Mouse (Mus musculus) layer of hippocampus, adult 2 months (tissue): ENCODE measurements around the gene Kank2. TPM values are rescaled to one million over a fixed set of nuclear protein-coding genes. Genes with fewer than 3 reads are reported as not detected.
A peak's percentile ranks its signal among the peaks of the same experiment; 100 is the strongest.
"Not testable (repeated sequence)": the region's sequence is repeated elsewhere in the genome, so short reads cannot be mapped to it uniquely, and the experiment has no call there.

Experiments used
- DNase-seq, 2 experiments: peaks; one replicate each; pipeline ENCODE4 v3.0.0; 2022; ENCODE audit warnings: low spot score in 2 of 2
- H3K27ac ChIP-seq: fragments of 200-600 bp; 2 replicates; pipeline ENCODE4 v1.8.1; 2022
- H3K4me3 ChIP-seq: fragments of 200-600 bp; 2 replicates; pipeline ENCODE4 v1.8.1; 2022; ENCODE audit warnings: mild to moderate bottlenecking
- CTCF ChIP-seq: fragments of 200-600 bp; conservative IDR thresholded peaks from 2 replicates; pipeline ENCODE4 v1.8.1; 2022; ENCODE audit warnings: antibody characterized with exemption, mild to moderate bottlenecking, moderate library complexity
- total RNA-seq, 2 experiments: library from RNA; stranded (reverse); gene quantifications; 2 replicates each; pipeline ENCODE4 v1.2.3; 2021

The Kank2 gene
- total RNA-seq, 2 experiments from 2014 or later, result 7.0 to 8.4 TPM

DNA sequence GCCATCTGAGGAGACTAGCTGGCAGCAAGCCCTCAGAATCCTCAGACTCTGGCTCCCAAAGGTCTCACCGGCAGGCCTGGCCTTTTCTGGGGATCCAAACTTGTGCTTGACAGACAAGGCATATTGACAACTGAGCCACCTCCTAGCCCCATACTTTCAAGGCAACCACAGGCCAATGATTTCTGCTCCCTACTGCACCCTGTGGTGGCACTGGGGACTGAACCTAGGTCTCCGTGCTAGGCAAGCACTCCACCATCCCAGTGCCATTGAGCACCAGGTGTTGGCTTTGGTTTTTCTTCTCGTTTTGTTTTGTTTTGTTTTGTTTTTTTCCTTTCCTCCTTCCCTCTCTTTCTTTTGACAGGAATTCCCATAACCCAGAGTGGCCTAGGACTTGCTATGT, 10.0 kb upstream of the Kank2 start:
- H3K4me3 ChIP-seq, result no peak overlapping the region
- H3K27ac ChIP-seq, result no peak overlapping the region
- peak; percentile 57 for TF ChIP-seq CTCF
- no peak for DNase-seq

GRCm38 (mm10) chr9:21806976-21807375, 8.4 kb upstream of the Kank2 start:
- peak; percentile 42 for TF ChIP-seq CTCF
- H3K4me3 ChIP-seq, result no peak overlapping the region
- no peak for DNase-seq
- H3K27ac ChIP-seq, result no peak overlapping the region

DNA sequence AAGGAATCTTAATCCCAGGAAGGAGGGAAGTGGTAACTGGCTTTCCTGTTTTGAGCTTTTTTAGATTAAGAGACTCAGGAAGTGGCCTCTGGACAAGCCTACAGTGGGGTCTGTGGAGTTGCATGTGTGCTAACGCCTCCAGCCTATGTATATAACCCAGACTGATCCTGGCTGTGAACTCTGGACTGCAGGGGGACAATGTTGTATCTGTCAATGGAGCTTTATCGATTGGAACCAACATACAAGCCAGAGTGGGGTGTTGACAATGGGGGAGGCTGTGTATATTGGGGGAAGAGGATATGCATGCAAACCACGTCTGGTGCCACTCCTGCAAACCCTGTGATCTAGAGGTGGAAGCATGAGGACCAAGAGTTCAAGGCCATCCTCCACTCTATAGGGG, 7.8 kb upstream of the Kank2 start:
- no peak for TF ChIP-seq CTCF
- H3K27ac ChIP-seq, result no peak overlapping the region
- no peak overlapping the region for H3K4me3 ChIP-seq
- DNase-seq, result no peak

- H3K27ac ChIP-seq, result peak overlapping the region; percentile 77
- H3K4me3 ChIP-seq, result peak overlapping the region; percentile 37; the same call in 1 of the 2 replicates
- TF ChIP-seq CTCF, result peak; percentile 97
- DNase-seq, result peak; percentile 80 to 83
Measured at GRCm38 (mm10) chr9:21803986-21804644, 5.6 kb upstream of the Kank2 start.

DNA sequence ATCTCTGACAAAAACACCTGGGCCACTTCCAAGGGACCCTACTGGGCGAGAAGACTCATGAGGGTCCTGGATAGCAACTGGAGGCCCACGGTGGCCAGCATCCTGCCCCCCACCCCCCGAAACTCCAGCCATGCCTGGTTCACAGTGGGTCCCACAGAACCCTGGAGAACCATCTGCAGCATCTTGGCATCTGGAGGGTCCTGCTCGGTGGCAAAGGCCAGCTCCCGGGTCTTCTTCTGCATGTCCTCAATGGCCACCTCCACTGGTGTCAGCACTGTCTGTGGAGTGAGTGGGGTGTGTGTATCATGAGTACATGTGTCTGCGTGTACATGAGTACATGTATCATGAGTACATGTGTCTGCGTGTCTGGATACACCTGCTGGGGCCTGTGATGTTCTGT, 3.0 kb upstream of the Kank2 start:
- no peak for TF ChIP-seq CTCF
- Histone ChIP-seq H3K27ac (no peak overlapping the region), H3K4me3 (no peak overlapping the region)
- DNase-seq, result no peak

DNA sequence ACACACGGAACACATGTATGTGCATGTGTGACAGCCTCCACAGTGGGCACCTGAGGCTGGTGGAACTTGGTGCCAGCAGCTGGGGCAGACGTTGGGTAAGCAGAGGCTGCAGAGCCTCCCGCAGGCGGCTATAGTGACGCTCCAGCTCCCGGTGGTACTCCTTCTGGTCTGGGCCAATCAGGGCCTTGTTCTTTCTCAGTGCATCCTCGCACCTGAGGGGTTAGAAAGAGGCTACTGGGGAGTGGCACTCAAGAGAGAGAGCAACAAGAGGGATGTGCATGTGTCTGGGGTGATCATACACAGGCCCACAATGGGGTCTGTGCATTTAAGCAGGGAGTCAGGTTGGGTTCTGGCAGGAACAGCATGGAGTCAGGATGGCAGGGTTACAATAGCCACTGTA, 2.6 kb upstream of the Kank2 start:
- Histone ChIP-seq H3K27ac (no peak overlapping the region), H3K4me3 (no peak overlapping the region)
- no peak for DNase-seq
- no peak for TF ChIP-seq CTCF

- peak overlapping the region; percentile 79 for H3K4me3 ChIP-seq
- TF ChIP-seq CTCF, result no peak
- peak overlapping the region; percentile 87; the same call in 1 of the 2 replicates for H3K27ac ChIP-seq
- no peak for DNase-seq
Measured at GRCm38 (mm10) chr9:21799010-21799350, 436 bp upstream of the Kank2 start.

DNA sequence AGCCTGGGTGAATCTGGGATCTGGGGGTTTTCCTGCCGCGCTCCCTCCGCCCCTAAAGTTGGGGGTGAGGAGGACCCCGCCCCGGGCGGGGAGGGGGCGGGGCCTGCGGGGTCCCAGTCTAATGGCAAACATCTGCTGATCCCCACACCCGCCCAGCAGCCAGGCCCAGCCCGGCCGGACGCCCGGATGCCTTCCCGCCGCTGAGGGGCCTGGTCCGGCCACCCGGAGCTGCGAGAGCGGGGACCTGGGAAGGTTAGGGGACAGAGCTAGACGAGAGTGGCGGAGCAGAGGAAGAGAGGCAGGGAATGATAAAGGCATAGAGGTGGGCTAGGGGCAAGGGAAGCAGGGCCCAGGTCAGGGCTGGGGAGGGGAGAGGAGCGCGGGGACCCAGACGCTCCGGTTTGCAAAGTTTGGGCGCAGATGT, 611 bp downstream of the Kank2 start:
- TF ChIP-seq CTCF, result no peak
- Histone ChIP-seq H3K4me3 (peak overlapping the region; percentile 79), H3K27ac (peak overlapping the region; percentile 87)
- peak in 1 of 2 experiments; percentile 27 for DNase-seq

- H3K4me3 ChIP-seq, result no peak overlapping the region
- no peak for DNase-seq
- TF ChIP-seq CTCF, result no peak
- 0 out of 2 replicates have a peak overlapping the region, but pooled peaks have one; percentile 39 for H3K27ac ChIP-seq
Measured at GRCm38 (mm10) chr9:21796919-21797318, 1.6 kb downstream of the Kank2 start.

DNA sequence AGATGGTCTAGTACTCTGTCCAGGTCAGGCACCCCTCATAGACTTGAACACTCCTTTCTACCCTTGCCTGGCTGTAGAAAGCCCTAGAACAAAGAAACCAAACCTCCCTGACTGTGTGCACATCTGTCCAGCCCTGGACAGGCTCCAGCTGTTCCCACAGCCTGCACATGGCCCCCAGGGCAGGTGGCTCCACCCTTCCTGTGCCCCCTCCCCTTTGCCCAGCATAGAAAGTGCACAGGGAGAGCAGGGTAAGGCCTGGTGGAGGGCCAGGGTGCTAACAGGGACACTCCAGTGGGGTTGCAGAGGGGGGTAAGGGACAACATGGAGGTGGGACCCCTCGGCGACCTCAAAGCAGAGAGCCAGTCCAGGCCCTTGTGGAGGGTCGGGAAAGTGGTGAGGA, 2.3 kb downstream of the Kank2 start:
- Histone ChIP-seq H3K4me3 (no peak overlapping the region; the same call in 1 of the 2 replicates), H3K27ac (peak overlapping the region; percentile 18; the same call in 1 of the 2 replicates)
- no peak for DNase-seq
- TF ChIP-seq CTCF, result no peak

DNA sequence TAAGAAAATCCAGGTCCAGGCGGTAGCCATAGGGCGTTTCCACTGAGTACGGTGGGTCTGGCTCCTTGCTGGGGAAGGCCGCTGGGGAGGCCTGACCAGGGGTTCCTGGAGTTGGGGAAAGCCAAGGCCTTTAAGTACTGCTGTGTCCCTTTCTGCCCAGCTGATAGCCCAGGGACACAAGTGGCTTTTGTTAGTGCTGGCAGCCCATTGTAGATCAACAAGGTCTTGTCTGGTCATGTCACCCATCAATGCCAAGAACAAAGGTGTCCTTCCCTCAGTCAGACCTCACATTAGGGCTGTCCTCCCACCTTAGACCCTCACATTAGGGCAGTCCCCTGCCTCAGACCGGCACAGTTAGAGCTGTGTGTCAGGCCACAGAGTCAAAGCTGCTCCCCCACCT, 3.0 kb downstream of the Kank2 start:
- Histone ChIP-seq H3K4me3 (no peak overlapping the region), H3K27ac (no peak overlapping the region)
- TF ChIP-seq CTCF, result no peak
- no peak for DNase-seq

DNA sequence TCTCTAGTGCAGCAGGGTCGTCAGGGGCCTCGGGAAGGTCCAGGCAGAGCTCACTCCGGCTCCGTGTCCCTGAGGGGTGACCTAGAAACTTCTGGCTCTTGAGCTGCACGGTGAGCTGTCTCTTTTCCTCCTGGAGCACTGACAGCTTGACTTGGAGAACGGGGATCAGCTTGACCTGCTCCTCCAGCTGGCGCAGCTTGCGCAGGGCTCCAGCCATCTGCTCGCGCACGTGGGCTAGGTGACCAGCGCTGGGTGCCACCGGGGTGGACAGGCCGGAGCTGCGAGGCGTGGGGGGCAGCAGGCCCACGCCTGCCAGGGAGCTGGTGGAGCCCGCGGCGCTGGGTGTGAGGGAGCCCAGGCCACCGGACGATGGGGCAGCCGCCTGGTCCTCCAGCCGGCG, 3.6 kb downstream of the Kank2 start:
- DNase-seq, result no peak
- Histone ChIP-seq H3K4me3 (no peak overlapping the region), H3K27ac (no peak overlapping the region)
- TF ChIP-seq CTCF, result no peak

DNA sequence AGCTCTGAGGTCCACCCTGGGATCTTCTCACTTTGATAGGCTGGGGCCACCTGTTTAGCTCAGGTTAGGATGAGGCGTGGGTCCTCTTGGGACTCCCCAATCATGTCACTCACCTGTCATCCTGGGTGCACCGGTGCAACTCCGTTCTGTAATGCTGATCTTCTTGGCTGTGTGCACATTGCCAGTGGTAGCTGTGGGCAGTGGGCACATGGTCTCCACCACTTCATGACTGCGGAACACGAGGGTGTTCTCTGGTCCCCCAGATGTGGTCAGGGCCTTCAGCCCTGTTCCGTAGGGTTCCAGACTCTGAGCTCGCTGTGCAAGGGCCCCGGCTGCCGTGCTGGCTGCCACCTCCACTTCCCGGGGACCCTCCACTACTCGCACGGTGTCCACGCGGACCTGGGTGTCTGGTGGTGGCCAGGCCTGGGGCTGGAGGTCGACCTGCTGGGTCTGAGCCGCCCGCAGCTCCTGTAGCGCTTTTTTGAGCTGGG, 4.2 kb downstream of the Kank2 start:
- no peak for DNase-seq
- no peak for TF ChIP-seq CTCF
- no peak overlapping the region for H3K4me3 ChIP-seq
- no peak overlapping the region for H3K27ac ChIP-seq

- not testable (repeated sequence) for DNase-seq, H3K4me3 ChIP-seq, H3K27ac ChIP-seq
Measured at GRCm38 (mm10) chr9:21793507-21793906, 5.0 kb downstream of the Kank2 start.
